Mouse (Mus musculus) myocyte (in vitro differentiated cells): ENCODE results near the gene Plxnb2.

Experiments used
- CEBPB ChIP-seq: IDR thresholded peaks from 2 replicates; pipeline ENCODE4 v1.6.1; 2011; ENCODE audit warnings: mild to moderate bottlenecking, moderate library complexity; ENCODE audit not compliant: poor library complexity, insufficient read depth, severe bottlenecking
- E2F4 ChIP-seq: IDR thresholded peaks from one replicate; pipeline ENCODE4 v1.6.1; 2011; ENCODE audit warnings: mild to moderate bottlenecking, control low read depth, moderate library complexity; ENCODE audit not compliant: insufficient read depth
- MAX ChIP-seq: IDR thresholded peaks from one replicate; pipeline ENCODE4 v1.6.1; 2011; ENCODE audit warnings: low read depth, mild to moderate bottlenecking, control low read depth
- MYOD1 ChIP-seq, 3 experiments: IDR thresholded peaks; one replicate each; pipeline ENCODE4 v1.6.1; 2011; ENCODE audit warnings: control low read depth in 2 of 3, low read depth in 2 of 3, mild to moderate bottlenecking in 2 of 3, moderate library complexity in 1 of 3; ENCODE audit not compliant: insufficient read length in 2 of 3, control insufficient read depth in 1 of 3
- MYOG ChIP-seq, 3 experiments: IDR thresholded peaks; one replicate each; pipeline ENCODE4 v1.6.1; 2011; ENCODE audit warnings: control low read depth in 2 of 3, low read depth in 2 of 3, mild to moderate bottlenecking in 2 of 3; ENCODE audit not compliant: insufficient read length in 2 of 3, control insufficient read depth in 1 of 3, insufficient read depth in 1 of 3
- POLR2A ChIP-seq: IDR thresholded peaks from one replicate; pipeline ENCODE4 v1.6.1; 2011; ENCODE audit warnings: low read depth, mild to moderate bottlenecking, control low read depth, moderate library complexity; ENCODE audit not compliant: insufficient read length
- POLR2AphosphoS2 ChIP-seq: IDR thresholded peaks from one replicate; pipeline ENCODE4 v1.6.1; 2011; ENCODE audit warnings: low read depth, control low read depth; ENCODE audit not compliant: insufficient read length
- REST ChIP-seq: IDR thresholded peaks from one replicate; pipeline ENCODE4 v1.6.1; 2011; ENCODE audit warnings: mild to moderate bottlenecking, control low read depth, moderate library complexity; ENCODE audit not compliant: insufficient read depth, insufficient read length
- SRF ChIP-seq: IDR thresholded peaks from one replicate; pipeline ENCODE4 v1.6.1; 2011; ENCODE audit warnings: low read depth; ENCODE audit not compliant: control insufficient read depth, insufficient read length
- TCF12 ChIP-seq: IDR thresholded peaks from one replicate; pipeline ENCODE4 v1.6.1; 2011; ENCODE audit warnings: mild to moderate bottlenecking, control low read depth; ENCODE audit not compliant: poor library complexity, insufficient read depth, severe bottlenecking
- TCF3 ChIP-seq: IDR thresholded peaks from one replicate; pipeline ENCODE4 v1.6.1; 2011; ENCODE audit warnings: low read depth, control low read depth; ENCODE audit not compliant: insufficient read length
- USF1 ChIP-seq: IDR thresholded peaks from one replicate; pipeline ENCODE4 v1.6.1; 2011; ENCODE audit warnings: low read depth, mild to moderate bottlenecking, control low read depth, moderate library complexity

- TF ChIP-seq POLR2A (no peak), MAX (no peak), TCF3 (no peak), REST (no peak), TCF12 (no peak), USF1 (no peak), CEBPB (no peak), MYOG (IDR thresholded peaks at IDR 0.05; ENCODE audit: control insufficient read depth in 1 of 3, insufficient read depth in 1 of 3, insufficient read length in 2 of 3, low read depth in 2 of 3) (no peak), E2F4 (no peak), MYOD1 (IDR thresholded peaks at IDR 0.05; ENCODE audit: control insufficient read depth in 1 of 3, insufficient read length in 2 of 3, low read depth in 2 of 3) (no peak), POLR2AphosphoS2 (no peak), SRF (no peak)
Observed at GRCm38 (mm10) chr15:89171526-89172051, 9.0 kb downstream of the Plxnb2 start.
